Mouse (Mus musculus): Measurements from ENCODE around the gene Pes1. TPM values are rescaled to one million over a fixed set of nuclear protein-coding genes. Genes with fewer than 3 reads are reported as not detected.
A peak's percentile ranks its signal among the peaks of the same experiment; 100 is the strongest.

Gene Pes1
- total and polyA plus RNA-seq, 2 experiments from 2014 or later: 29.8 to 39.7 TPM

GRCm38 (mm10) chr11:3983291-3983862, 19.6 kb downstream of the Pes1 start, which contains the start of gene Gal3st1:
Gal3st1 (plus strand) TSS chr11:3983636.
- WGBS: 4% methylated on average over 28 of the region's 37 CpGs
- DNase-seq (ENCODE audit: low spot score) (no peak), ATAC-seq (ENCODE audit: insufficient read depth, low read depth) (peak; percentile 33; the same call in 1 of the 2 replicates)
- H3K27ac ChIP-seq (ENCODE audit: low read depth): no peak within 1 kb of the TSS
- H3K27me3 ChIP-seq (ENCODE audit: control insufficient read depth, insufficient read depth, low read length): peaks cover 19% of the 10 kb centered on the region
- no peaks in the 10 kb centered on the region for H3K9me3 ChIP-seq (replicated peaks; ENCODE audit: control insufficient read depth, low read length)
- peak within 1 kb of the TSS; percentile 62 for H3K4me2 ChIP-seq (ENCODE audit: low read depth, low read length)
- 0 out of 2 replicates have a peak, but pooled peaks cover 4% of the 10 kb centered on the region for H3K4me1 ChIP-seq (ENCODE audit: control insufficient read depth, insufficient read depth)
- TF ChIP-seq EP300 (IDR thresholded peaks at IDR 0.05; ENCODE audit: low read depth) (no peak), CTCF (IDR thresholded peaks at IDR 0.05; ENCODE audit: low read depth) (no peak)
- H3K4me3 ChIP-seq (ENCODE audit: low read depth, low read length): peak within 1 kb of the TSS; percentile 37
- peaks cover 20% of the 10 kb centered on the region for H3K36me3 ChIP-seq (replicated peaks; ENCODE audit: control insufficient read depth, insufficient read depth, low read length)
- H3K9ac ChIP-seq (replicated peaks; ENCODE audit: low read depth, low read length): no peak within 1 kb of the TSS; the same call in 1 of the 2 replicates

GRCm38 (mm10) chr11:3983863-3984745, 20.3 kb downstream of the Pes1 start:
- 10% methylated on average over 15 of the region's 15 CpGs for WGBS
- H3K9me3 ChIP-seq (replicated peaks; ENCODE audit: control insufficient read depth, low read length): no peaks in the 10 kb centered on the region
- peaks cover 13% of the 10 kb centered on the region for H3K36me3 ChIP-seq (replicated peaks; ENCODE audit: control insufficient read depth, insufficient read depth, low read length)
- H3K4me3 ChIP-seq (ENCODE audit: low read depth, low read length): peak overlapping the region; percentile 37
- no peak for ATAC-seq (ENCODE audit: insufficient read depth, low read depth)
- no peak overlapping the region for H3K27ac ChIP-seq (ENCODE audit: low read depth)
- DNase-seq (ENCODE audit: low spot score): no peak
- H3K4me2 ChIP-seq (ENCODE audit: low read depth, low read length): peak overlapping the region; percentile 62
- H3K9ac ChIP-seq (replicated peaks; ENCODE audit: low read depth, low read length): no peak overlapping the region; the same call in 1 of the 2 replicates
- TF ChIP-seq EP300 (IDR thresholded peaks at IDR 0.05; ENCODE audit: low read depth): no peak
- TF ChIP-seq CTCF (IDR thresholded peaks at IDR 0.05; ENCODE audit: low read depth): no peak
- peaks cover 19% of the 10 kb centered on the region for H3K27me3 ChIP-seq (ENCODE audit: control insufficient read depth, insufficient read depth, low read length)
- H3K4me1 ChIP-seq (ENCODE audit: control insufficient read depth, insufficient read depth): 0 out of 2 replicates have a peak, but pooled peaks cover 4% of the 10 kb centered on the region

- no peak for ATAC-seq (ENCODE audit: insufficient read depth, low read depth)
- H3K4me1 ChIP-seq (ENCODE audit: control insufficient read depth, insufficient read depth): no peaks in the 10 kb centered on the region
- H3K4me3 ChIP-seq (ENCODE audit: low read depth, low read length): no peak overlapping the region
- WGBS: 59% methylated on average over 3 of the region's 3 CpGs
- no peak overlapping the region for H3K4me2 ChIP-seq (ENCODE audit: low read depth, low read length)
- H3K9ac ChIP-seq (replicated peaks; ENCODE audit: low read depth, low read length): no peak overlapping the region
- H3K27ac ChIP-seq (ENCODE audit: low read depth): no peak overlapping the region
- no peaks in the 10 kb centered on the region for H3K27me3 ChIP-seq (ENCODE audit: control insufficient read depth, insufficient read depth, low read length)
- TF ChIP-seq EP300 (IDR thresholded peaks at IDR 0.05; ENCODE audit: low read depth): no peak
- TF ChIP-seq CTCF (IDR thresholded peaks at IDR 0.05; ENCODE audit: low read depth): no peak
- DNase-seq (ENCODE audit: low spot score): no peak
- no peaks in the 10 kb centered on the region for H3K36me3 ChIP-seq (replicated peaks; ENCODE audit: control insufficient read depth, insufficient read depth, low read length)
- no peaks in the 10 kb centered on the region for H3K9me3 ChIP-seq (replicated peaks; ENCODE audit: control insufficient read depth, low read length)
These were observed 26.0 kb downstream of the Pes1 start for GRCm38 (mm10) chr11:3989748-3990147.

GRCm38 (mm10) chr11:3993132-3993531, 29.4 kb downstream of the Pes1 start:
- Histone ChIP-seq H3K36me3 (replicated peaks; ENCODE audit: control insufficient read depth, insufficient read depth, low read length) (no peaks in the 10 kb centered on the region), H3K4me2 (ENCODE audit: low read depth, low read length) (no peak overlapping the region), H3K9me3 (replicated peaks; ENCODE audit: control insufficient read depth, low read length) (no peaks in the 10 kb centered on the region), H3K27ac (ENCODE audit: low read depth) (no peak overlapping the region), H3K9ac (replicated peaks; ENCODE audit: low read depth, low read length) (no peak overlapping the region), H3K27me3 (ENCODE audit: control insufficient read depth, insufficient read depth, low read length) (peaks cover 14% of the 10 kb centered on the region), H3K4me3 (ENCODE audit: low read depth, low read length) (no peak overlapping the region), H3K4me1 (ENCODE audit: control insufficient read depth, insufficient read depth) (peaks cover 3% of the 10 kb centered on the region)
- ATAC-seq (ENCODE audit: insufficient read depth, low read depth) (no peak), DNase-seq (ENCODE audit: low spot score) (no peak)
- WGBS: 69% methylated on average over 6 of the region's 6 CpGs
- TF ChIP-seq EP300 (IDR thresholded peaks at IDR 0.05; ENCODE audit: low read depth): no peak
- no peak for TF ChIP-seq CTCF (IDR thresholded peaks at IDR 0.05; ENCODE audit: low read depth)

GRCm38 (mm10) chr11:3993914-3994313, 30.1 kb downstream of the Pes1 start:
- Histone ChIP-seq H3K4me3 (ENCODE audit: low read depth, low read length) (no peak overlapping the region), H3K4me1 (ENCODE audit: control insufficient read depth, insufficient read depth) (peaks cover 10% of the 10 kb centered on the region), H3K27ac (ENCODE audit: low read depth) (no peak overlapping the region), H3K4me2 (ENCODE audit: low read depth, low read length) (no peak overlapping the region), H3K9ac (replicated peaks; ENCODE audit: low read depth, low read length) (no peak overlapping the region), H3K27me3 (ENCODE audit: control insufficient read depth, insufficient read depth, low read length) (peaks cover 22% of the 10 kb centered on the region), H3K9me3 (replicated peaks; ENCODE audit: control insufficient read depth, low read length) (no peaks in the 10 kb centered on the region), H3K36me3 (replicated peaks; ENCODE audit: control insufficient read depth, insufficient read depth, low read length) (no peaks in the 10 kb centered on the region)
- ATAC-seq (ENCODE audit: insufficient read depth, low read depth): no peak
- no peak for DNase-seq (ENCODE audit: low spot score)
- WGBS: 80% methylated on average over 6 of the region's 6 CpGs
- TF ChIP-seq EP300 (IDR thresholded peaks at IDR 0.05; ENCODE audit: low read depth): no peak
- TF ChIP-seq CTCF (IDR thresholded peaks at IDR 0.05; ENCODE audit: low read depth): no peak

Measured in heart, postnatal 0 days (tissue).